Mouse (Mus musculus) spleen, embryonic (tissue): ENCODE results near the gene Golga7b.

ENCODE experiments used
- CTCF ChIA-PET: fragments of 350-600 bp; sonication (Branson Sonifier 250); formaldehyde crosslinking; loops from one replicate; lab custom pipeline; 2022; lab: Charles Lee

Golga7b gene

DNA sequence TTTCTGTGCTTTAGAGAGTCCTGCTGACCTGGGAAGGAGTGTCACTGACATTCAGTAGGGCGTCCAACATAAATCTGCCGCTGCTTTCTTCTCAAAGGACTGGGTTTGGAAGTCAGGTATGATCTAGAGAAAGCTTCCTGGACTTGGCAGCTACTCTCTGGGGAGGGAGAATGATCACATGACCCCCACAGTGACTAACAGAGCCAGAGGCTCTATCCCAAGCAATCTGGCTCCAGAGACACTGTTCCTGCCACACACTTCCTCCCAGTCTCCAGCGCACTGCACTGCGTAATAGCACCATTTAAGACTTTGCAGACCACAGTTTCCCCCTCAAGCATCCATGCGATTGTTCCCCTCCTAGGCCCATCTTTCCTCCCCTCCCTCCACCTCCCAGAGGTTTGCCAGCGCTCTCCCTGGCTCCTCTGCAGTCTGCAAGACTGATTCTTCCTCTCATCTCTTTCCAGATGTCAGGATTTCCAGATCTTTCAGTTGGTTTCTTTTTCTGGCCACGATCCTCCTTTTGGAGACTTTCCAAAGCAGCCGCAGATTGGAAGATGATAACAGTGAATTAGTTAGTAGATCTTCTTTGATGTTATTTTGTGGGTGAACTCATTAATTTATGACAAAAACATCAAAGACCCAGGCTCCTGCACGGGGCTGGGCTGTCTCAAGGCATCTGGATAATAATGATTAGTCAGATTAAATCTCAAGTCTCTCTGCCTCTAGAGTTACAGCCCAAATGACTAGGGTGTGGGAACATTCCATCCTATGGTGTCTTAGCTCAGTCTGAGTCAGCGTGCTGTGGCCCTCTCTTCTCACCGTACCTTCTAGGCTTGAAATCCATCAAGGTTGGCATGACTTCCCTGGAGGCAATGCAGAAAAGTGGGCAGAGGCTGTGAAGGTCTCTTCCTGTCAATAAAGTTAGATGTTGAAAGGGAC, 2.9 kb downstream of the Golga7b start:
- CTCF ChIA-PET = no interaction called here

DNA sequence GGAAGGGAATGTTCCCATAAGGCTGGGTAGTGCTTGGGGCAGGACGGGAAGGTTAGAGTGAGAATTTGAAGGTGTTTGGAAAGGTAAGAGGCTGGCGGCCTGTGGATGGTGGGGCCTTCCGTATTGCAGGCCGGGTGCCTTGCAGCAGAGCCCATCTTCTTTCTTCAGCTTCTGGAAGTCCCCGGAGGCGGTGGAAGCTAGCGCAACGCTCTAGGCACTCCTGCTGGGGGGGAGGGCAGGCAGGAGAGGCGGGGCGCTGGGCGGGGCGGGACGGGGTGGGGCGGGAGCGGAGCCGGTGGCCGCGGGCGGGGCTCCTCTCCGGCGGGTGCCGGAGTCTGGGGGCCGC, 8.0 kb downstream of the Golga7b start:
- CTCF ChIA-PET = no interaction called here

GRCm38 (mm10) chr19:42255784-42256610, 8.6 kb downstream of the Golga7b start:
- CTCF ChIA-PET = no interaction called here

- CTCF ChIA-PET = no interaction called here
Observed at GRCm38 (mm10) chr19:42256611-42257240, 9.4 kb downstream of the Golga7b start.

GRCm38 (mm10) chr19:42257241-42257635, 9.9 kb downstream of the Golga7b start:
- CTCF ChIA-PET = no interaction called here

GRCm38 (mm10) chr19:42258031-42258430, 10.7 kb downstream of the Golga7b start:
- CTCF ChIA-PET = no interaction called here

GRCm38 (mm10) chr19:42258596-42258995, 11.2 kb downstream of the Golga7b start:
- CTCF ChIA-PET = no interaction called here

DNA sequence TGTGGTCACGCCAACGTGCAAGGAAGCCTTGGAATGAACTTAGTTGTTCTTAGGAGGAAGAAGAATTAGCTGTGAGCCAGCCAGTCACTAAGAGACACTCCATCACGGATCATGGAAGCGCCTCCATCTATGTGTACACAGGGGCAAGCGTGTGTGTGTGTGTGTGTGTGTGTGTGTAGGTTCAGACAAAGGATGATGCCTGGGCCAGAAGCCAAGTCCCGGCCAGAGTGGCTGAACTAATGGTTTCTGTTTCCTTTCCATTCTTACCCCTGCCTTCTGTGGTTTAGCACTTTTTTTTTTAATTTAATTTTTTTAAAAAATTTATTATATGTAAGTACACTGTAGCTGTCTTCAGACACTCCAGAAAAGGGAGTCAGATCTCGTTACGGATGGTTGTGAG, 13.1 kb downstream of the Golga7b start:
- CTCF ChIA-PET = no interaction called here

- CTCF ChIA-PET = no interaction called here
Observed at GRCm38 (mm10) chr19:42263524-42263923, 16.1 kb downstream of the Golga7b start.

DNA sequence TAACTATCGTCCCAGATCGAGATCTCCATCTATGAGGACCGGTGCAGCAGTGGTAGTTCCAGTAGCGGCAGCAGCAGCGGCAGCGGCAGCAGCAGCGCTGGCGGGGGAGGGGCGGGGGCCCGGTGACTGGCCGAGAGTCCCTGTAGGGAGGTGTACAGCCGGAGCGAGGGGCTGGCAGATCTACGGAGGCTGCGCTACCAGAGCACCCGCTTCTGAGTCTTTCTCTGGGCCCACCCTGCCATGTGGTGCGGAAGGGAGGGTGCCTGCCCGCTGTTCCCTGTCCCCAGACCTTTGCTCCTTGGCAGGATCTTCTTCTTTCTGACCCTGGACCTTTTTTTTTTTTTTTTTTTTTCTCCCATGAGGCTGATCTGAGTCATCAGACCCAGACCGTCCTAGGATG, 21.0 kb downstream of the Golga7b start:
- CTCF ChIA-PET = no interaction called here

GRCm38 (mm10) chr19:42270119-42270518, 22.7 kb downstream of the Golga7b start:
- CTCF ChIA-PET = no interaction called here

DNA sequence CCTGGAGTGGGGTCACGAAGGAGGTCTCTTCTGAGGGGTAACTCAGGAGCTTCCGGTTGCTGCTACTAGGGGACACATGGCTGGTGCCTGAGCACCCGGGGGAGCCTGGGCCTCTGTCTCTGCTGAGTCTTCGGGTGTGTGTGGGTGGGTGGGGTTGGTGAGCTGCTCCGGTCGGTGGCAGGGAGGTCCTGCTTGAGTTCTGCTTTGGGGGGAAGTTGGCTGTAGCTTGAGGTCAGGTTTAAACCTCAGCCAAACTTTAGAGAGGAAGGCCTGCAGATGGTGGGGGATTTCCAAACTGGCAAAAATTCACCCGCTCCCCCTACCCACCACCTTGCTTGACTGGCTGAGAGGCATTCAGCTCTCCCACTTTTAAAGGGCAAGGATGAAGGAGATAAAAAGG, 23.8 kb downstream of the Golga7b start:
- CTCF ChIA-PET = no interaction called here

GRCm38 (mm10) chr19:42272003-42272963, 24.9 kb downstream of the Golga7b start:
- CTCF ChIA-PET = interaction anchor here (0.6 kb wide), 1 partner anchor 1306 kb away, joined by 5 read pairs; no protein-coding TSS in a partner anchor

- CTCF ChIA-PET = no interaction called here
Observed at GRCm38 (mm10) chr19:42277288-42277687, 29.9 kb downstream of the Golga7b start.

- CTCF ChIA-PET = no interaction called here
Observed at GRCm38 (mm10) chr19:42278461-42278860, 31.1 kb downstream of the Golga7b start.

- CTCF ChIA-PET = no interaction called here
Observed at GRCm38 (mm10) chr19:42279611-42280010, 32.2 kb downstream of the Golga7b start.

DNA sequence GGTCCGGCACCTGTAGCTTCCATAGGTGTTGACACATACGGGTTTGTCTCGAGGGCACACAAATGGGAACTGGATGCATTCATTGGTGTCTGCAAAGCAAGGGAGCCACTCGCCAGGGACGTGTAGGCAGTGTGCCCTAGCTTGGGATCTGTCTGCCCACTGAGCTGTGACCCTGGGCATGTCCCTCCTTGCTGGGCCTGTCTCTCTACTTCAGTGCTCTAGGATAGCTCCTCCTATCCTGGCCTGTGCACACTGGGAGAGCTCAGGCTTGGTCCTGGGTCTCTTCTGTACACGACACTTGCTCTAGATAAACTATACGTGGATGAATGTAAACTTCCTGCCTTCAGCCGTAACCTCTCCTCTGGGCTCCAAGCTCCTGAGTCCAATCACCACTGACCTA, 36.8 kb downstream of the Golga7b start:
- CTCF ChIA-PET = no interaction called here

DNA sequence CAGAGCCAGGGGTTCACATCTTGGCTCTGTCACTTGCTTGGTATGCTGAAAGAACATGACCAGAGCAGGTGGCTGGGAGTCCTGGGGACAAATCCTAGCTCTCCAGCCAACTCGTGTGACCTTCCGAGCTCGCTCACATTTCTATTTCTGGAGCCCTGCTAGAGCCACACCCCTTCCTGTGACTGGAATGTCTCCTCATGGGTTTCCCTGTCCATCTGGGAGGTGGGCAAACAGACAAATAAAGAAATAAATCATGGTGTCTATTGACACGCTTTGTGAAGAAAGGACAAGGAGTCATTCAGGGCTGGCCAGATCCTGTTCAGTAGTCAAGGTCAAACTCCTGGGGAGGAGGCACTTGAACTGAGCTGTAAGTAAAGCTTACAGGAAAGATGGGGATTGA, 41.0 kb downstream of the Golga7b start:
- CTCF ChIA-PET = no interaction called here

DNA sequence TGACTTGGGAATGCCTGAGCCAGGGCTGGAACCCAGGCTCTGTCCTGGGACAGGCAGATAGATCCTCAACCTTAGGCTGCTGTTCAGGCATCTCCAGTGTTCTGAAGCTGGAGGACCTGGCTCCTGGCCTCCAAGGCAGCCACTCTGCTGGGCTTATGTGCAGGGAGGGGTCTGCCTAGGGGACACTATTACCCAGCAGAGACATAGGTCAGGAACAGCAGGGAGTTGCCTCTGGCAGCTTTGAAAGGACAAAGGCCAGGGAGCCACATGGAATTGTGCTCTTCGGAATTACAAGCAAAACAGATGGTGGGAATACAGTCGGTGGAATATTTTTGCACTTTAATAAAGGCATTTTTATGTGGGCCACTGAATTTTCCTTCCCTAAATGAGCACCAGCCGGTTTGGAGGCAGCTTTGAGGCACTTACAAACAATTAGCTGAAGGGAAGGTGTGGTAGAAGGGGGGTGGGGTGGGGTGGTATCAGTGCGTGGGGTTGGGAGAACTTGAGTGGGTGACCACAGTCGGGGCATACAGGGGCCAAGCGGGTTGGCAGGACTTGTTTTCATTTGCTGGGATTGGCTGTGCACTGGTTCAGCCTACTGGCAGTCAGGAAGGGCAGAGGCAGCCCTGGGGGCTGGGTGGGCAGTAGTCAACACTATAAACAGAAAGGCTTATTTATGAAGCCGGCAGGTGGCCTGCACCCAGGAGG, 43.7 kb downstream of the Golga7b start:
- CTCF ChIA-PET = no interaction called here

- CTCF ChIA-PET = no interaction called here
Observed at GRCm38 (mm10) chr19:42292106-42292505, 44.7 kb downstream of the Golga7b start.
